Mouse (Mus musculus) embryo, embryonic 10 days (tissue): ENCODE results near the gene Sppl2b.
A peak's percentile ranks its signal among the peaks of the same experiment; 100 is the strongest.
"Not testable (repeated sequence)": the region's sequence is repeated elsewhere in the genome, so short reads cannot be mapped to it uniquely, and the experiment has no call there.

ENCODE experiments used
- DNase-seq: peaks from one replicate; pipeline ENCODE4 v3.0.0-alpha.2; 2015; ENCODE audit warnings: low spot score

Gene Sppl2b

GRCm38 (mm10) chr10:80823847-80824643 lies 31.0 kb upstream of the Sppl2b start:
- DNase-seq = no peak

GRCm38 (mm10) chr10:80824827-80825226 lies 30.2 kb upstream of the Sppl2b start:
- no peak for DNase-seq

GRCm38 (mm10) chr10:80826151-80827062 lies 28.7 kb upstream of the Sppl2b start, which contains the start of gene Oaz1:
TSS of gene Oaz1 (plus strand) at chr10:80826656.
- DNase-seq = peak; percentile 99

- DNase-seq = no peak
Measured at GRCm38 (mm10) chr10:80827063-80827869, 27.8 kb upstream of the Sppl2b start.

DNA sequence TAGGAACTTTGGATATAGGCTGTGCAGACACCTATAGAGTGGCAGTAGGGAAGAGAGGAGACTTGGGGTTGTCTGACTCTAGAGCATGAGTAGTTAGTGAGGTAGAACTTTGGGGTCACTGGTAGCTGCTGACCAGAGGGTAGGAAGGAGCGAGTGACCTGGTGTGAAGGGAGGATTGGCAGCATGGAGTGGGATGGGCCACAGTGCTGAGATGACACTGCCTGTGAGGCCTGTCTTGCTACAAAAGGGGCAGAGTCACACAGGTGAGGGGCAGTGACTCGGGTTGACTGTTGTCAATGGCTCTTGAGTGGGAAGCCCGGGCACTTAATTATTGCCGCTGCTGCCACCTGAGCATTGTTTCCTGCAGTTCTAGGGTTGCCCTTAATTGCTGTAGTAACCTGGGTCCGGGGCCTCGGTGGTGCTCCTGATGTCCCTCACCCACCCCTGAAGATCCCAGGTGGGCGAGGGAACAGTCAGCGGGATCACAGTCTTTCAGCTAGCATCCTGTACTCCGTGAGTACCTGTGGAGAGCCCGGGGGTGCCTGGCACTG lies 27.1 kb upstream of the Sppl2b start:
- DNase-seq = no peak

GRCm38 (mm10) chr10:80828587-80828986 lies 26.5 kb upstream of the Sppl2b start:
- DNase-seq = not testable (repeated sequence)

DNA sequence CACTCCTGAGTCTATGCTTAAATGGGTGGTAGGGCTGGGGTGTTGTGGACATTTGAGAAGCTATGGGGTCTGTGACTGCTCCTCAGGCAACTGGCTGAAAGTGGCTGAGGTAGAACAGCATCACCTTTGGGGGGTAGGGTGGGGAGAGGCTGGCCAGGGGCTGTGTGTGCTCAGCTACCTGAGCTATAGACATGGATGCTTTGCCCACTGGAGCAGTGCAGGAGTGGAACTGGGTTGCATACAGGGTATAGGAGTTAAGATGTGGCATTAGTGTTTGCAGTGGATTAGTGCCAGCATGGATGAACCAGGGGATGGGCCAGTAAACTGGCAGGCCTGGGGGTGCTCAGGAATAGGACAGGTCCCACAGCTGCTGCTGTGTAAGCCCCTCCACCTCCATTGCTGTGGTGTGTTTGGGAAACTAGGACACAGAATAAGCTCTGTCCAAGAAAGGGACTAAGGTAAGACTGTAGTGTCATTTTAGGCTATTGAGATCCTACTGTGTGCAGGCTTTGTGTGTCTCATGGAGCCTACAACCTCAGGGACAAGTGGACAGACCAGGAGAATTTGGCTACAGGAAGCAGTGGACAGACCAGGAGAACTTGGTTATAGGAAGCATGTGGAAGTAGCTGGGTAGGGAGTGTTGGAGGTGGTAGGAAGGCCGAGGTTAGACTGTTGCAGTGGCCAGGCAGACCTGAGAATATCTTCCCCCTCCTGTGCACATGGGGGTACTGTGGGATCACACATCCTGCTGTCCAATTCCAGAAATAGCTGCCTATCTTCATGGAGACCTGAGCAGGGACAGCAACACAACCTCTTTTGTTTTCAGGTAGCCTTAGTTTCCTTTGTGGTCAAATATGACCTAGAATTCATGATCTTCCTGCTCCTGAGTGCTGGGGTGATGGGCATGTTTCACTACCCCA lies 25.5 kb upstream of the Sppl2b start:
- DNase-seq = no peak

DNA sequence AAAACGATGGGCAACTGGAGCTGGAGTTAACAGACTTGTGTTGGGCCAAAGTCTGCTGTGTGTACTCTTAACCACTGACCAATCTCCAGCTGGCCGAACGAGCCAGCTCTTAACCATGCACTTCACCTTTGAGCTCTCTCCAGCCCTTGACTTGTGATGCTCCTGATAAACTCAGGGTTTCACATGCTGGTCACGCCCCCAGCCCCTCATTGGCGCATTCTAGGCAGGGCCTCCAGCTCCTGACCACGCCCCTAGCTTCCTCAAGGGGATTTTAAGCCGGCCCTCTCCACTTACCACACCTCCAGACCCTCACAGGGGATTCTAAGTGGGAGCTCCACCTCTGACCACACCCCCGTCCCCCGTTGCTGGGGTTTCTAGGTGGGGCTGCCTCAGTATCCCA lies 23.9 kb upstream of the Sppl2b start:
- peak; percentile 95 for DNase-seq

GRCm38 (mm10) chr10:80832818-80833217 lies 22.3 kb upstream of the Sppl2b start:
- no peak for DNase-seq

- no peak for DNase-seq
Measured at GRCm38 (mm10) chr10:80835617-80836016, 19.5 kb upstream of the Sppl2b start.

GRCm38 (mm10) chr10:80836949-80837379 lies 18.1 kb upstream of the Sppl2b start:
- no peak for DNase-seq

DNA sequence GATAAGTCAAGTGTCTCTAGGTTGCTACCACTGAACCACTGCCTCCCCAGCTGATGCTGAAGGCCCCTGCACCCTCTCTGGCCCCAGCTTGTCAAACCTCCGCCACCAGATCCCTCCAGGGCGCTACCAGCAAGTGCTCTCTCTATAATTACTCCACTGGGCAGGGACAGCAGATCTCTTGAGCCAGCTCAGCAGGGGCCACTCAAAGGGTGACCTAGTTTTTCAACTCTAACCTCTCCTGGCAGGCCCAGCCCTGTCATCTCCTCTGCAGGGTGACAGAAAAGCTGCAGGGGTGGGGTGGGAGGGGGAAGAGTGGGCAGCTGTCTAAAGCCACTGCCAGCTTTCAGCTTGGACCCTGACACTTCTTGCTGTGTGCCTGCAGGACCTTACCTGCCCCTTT lies 17.2 kb upstream of the Sppl2b start:
- no peak for DNase-seq

DNA sequence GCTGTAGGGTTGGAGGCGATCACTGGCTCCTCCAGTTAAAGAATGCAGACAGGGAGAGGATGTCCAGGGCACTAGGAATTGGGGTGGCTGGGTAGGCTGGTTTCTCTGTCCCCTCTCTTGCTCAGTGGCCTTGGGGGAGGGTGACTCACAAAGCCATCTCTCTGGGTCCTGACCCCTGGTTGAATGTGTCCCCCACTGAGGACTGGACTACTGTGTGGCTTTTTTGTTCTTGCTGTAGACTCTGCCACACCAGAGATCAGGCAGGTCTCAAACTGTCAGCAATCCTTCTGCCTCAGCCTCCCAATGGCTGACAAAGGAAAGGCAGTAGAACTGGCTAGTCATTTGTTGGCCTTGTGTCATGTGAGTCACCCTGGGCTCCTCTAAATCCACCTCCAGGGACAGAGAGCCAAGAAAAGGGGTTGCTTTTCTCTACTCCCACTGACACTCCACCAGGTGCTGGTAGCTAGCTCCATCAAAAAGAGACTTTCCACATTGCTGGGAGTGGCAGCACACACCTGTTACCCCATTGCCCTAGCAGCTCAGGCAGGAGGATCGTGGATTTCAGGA lies 16.6 kb upstream of the Sppl2b start:
- no peak for DNase-seq

- no peak for DNase-seq
Measured at GRCm38 (mm10) chr10:80839848-80840247, 15.2 kb upstream of the Sppl2b start.

DNA sequence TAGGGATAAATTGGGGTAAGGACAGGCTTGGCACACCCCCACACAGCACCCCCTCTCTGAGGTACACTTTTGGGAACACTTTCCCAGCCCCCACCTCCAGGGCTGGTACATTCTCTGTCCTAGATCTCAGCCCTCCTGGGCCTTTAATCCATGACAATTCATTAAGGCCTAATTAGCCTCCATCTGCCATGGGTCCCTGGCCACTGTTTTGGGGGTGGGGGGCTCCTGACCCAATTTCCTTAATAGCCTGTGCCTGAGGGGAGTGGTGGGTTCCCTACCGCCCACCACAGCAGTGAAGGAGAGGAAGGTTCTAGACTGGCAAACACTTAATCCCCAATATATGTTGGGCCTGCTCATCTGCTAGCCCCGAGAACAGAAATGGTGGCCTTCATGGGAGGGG lies 13.4 kb upstream of the Sppl2b start:
- DNase-seq = no peak

GRCm38 (mm10) chr10:80842334-80842733 lies 12.7 kb upstream of the Sppl2b start:
- DNase-seq = no peak

- DNase-seq = no peak
Measured at GRCm38 (mm10) chr10:80843087-80843930, 11.8 kb upstream of the Sppl2b start.

DNA sequence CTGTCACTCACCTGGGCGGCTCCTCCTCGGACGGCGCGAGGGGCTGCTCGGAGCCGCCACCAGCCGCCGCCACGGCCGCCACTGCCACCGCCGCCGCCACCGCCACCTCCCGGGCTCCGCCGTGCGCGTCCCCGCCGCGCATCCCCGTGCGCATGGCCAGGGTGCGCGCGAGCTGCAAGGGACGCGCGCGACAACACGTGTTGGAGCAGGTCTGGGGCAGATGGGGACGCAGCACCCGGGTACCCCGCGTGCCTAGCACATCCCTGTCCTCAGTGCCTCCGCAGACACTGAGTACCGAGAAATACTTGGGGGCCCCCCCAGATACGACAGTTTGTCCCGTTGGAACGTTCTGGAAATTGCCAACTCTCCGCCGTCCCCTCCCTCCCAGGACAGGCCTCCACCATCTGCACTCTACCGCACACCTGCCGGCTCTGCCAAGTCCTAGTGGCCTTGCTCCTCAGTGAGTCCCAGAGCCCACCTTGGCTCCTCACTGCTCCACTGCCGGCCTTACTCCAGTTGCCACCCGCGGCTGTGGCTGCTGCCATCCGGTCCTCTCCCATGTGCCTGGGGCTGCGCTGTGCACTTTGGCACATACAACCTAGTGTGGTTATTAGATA lies 11.0 kb upstream of the Sppl2b start, which contains the start of gene Lingo3:
Gene Lingo3 (minus strand): TSS at position 109 of the 617 bp plus-strand sequence.
- peak; percentile 48 for DNase-seq
